Mouse (Mus musculus) pancreas, adult 10 weeks (tissue): Measurements from ENCODE around the gene 2410002F23Rik. TPM values are rescaled to one million over a fixed set of nuclear protein-coding genes. Genes with fewer than 3 reads are reported as not detected.

Source experiments
- polyA plus RNA-seq: library from polyadenylated mRNA; stranded (reverse); fragments of 350-450 nt; fragmentation: Illumina TruSeq; extraction: RNeasy Lipid Tissue Mini Kit (QIAGEN cat#74804); gene quantifications from one replicate; pipeline ENCODE4 v1.2.3, GENCODE M21; 2015; ENCODE audit warnings: low read depth, low replicate concordance; ENCODE audit not compliant: insufficient read depth

2410002F23Rik gene
- 32.6 TPM for polyA plus RNA-seq

DNA sequence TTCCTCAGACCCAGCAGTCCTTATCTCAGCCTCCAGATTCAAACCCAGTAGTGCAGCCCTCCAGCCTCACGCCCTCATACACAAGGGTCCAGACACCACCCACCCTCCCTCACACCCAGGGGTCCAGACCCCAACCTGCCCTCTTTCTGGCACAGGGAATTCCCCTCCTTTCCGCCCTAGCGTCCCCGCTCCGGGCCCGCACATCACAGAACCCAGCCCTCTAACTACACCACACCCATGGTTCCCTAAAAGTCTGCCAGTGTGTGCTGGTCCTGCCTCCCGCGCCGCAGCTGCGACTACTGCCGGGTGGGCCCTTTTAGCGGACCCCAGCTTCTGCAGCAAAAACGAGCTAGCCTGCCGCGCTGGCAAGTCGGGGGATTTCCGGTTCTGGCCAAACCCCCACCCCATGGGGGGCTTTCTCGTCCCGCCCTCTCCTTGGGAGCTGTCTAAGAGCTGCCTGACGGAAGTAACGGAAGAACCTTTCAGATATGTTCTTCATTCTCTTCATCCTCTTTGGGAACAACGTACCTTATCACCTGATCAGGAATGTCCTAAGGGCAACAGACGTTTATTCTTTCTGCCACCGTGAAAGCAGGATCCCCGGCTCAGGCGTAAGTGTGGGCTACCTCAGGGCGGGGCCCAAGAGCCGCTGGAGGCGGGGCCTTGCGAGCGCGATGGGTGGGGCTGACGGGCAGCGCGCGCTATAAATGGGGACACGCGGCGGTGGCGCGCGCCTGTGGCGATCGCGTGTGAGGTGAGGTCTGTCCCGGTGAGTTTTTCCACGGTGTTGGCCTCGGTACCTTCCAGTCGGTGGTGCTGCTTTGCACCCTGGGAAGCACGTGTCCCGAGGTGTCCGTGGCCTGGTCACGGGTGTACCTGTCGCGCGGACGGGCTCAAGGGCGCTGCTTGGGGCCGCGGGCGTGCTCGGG, at the start of gene 2410002F23Rik, which contains the start of gene 1700028J19Rik:
Gene 2410002F23Rik (plus strand): TSS at position 668 of the 929 bp plus-strand sequence.
Gene 1700028J19Rik (minus strand): TSS at position 641 of the 929 bp plus-strand sequence.

GRCm38 (mm10) chr7:44197891-44198290, 48.6 kb upstream of the 2410002F23Rik start, which contains the start of gene Klk1b3:
Gene Klk1b3 (plus strand): TSS chr7:44198191.

GRCm38 (mm10) chr7:44207135-44207534, 39.4 kb upstream of the 2410002F23Rik start, which contains the start of gene Klk1b4:
Gene Klk1b4 (plus strand): TSS chr7:44207435.

GRCm38 (mm10) chr7:44215645-44216044, 30.9 kb upstream of the 2410002F23Rik start, which contains the start of gene Klk1b5:
Gene Klk1b5 (plus strand): TSS chr7:44215945.

DNA sequence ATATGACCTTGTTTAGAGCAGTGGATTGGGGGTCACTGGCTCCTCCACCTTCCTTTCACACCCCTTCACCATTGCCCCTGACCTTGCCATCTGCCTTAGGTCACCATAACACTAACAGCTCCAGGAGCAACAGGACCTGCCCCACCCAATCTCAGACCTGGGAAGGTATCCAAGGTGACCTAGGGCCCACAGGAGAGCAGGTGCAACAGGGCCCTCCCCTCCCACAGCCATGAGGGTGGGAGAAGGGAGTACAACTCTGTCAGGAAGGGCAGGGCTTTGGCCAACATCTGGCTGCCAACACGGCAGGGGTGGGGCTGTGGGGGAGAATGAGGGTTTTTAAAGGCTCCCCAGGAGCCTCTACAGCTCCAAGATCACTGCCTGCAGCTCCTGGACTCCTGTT, 21.4 kb upstream of the 2410002F23Rik start, which contains the start of gene Klk1:
Gene Klk1 (plus strand): TSS at position 285 of the 400 bp plus-strand sequence.

DNA sequence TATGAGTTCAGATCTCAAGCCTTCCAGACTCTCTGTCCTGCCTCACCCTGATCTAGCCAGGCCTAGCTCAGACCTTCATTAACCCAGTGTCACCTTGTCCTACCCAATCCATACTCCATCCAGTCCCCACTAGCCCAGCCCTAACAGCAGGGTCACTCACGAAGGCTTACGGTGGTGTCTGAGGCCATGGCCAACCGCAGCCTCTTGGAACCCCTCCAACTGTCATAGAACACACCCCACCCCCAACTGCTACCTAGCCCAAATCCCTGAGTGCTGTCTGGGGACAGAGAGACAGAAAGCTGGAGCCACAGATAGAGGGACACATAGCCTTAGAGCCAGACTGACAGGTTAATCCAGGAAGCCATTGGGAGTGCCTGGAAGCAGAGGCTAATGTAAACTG, 10.6 kb upstream of the 2410002F23Rik start, which contains the start of gene Gm36864:
Gene Gm36864 (plus strand): TSS at position 269 of the 400 bp plus-strand sequence.

GRCm38 (mm10) chr7:44257278-44257677, 10.8 kb downstream of the 2410002F23Rik start, which contains the start of gene Acp4:
Gene Acp4 (minus strand): TSS chr7:44257378.

DNA sequence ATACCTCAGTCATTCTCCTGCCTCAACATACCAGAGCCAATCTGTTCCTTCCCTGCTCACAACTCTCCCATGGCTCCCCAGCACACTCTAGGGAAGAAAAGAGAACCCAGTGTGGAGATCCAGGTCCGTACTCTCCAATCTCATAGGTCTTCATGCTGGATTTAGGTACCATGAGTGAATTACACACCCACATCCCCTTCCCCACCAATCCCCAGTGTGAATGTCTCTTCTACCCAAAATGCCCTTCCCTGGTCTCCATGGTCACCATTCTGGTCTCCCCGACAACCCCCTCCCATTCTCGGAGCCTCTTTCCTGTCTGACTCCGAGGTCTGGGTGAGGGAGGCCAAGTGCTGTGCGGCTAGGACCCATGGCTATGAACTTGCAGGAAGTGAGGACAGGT, 14.6 kb downstream of the 2410002F23Rik start, which contains the start of gene Gm15517:
Gene Gm15517 (plus strand): TSS at position 301 of the 400 bp plus-strand sequence.

Other genes starting within 250 kb of the 2410002F23Rik start
- 1.6 TPM for gene Klk1b26, start 234.6 kb upstream of the 2410002F23Rik start, polyA plus RNA-seq
- 1.0 TPM for gene Klk1b27, start 194.4 kb upstream of the 2410002F23Rik start, polyA plus RNA-seq
- not detected for gene Klk1b21, start 144.4 kb upstream of the 2410002F23Rik start, polyA plus RNA-seq
- gene Klk1b22, start 134.0 kb upstream of the 2410002F23Rik start, polyA plus RNA-seq: not detected
- not detected for gene Klk1b16, start 110.0 kb upstream of the 2410002F23Rik start, polyA plus RNA-seq
- gene Klk1b24, start 58.5 kb upstream of the 2410002F23Rik start, polyA plus RNA-seq: 8.0 TPM
- 12.3 TPM for gene Klk1b3, start 48.5 kb upstream of the 2410002F23Rik start, polyA plus RNA-seq
- gene Klk1b4, start 39.3 kb upstream of the 2410002F23Rik start, polyA plus RNA-seq: 12.1 TPM
- 50.2 TPM for gene Klk1b5, start 30.8 kb upstream of the 2410002F23Rik start, polyA plus RNA-seq
- 6,154 TPM for gene Klk1, start 21.4 kb upstream of the 2410002F23Rik start, polyA plus RNA-seq
- gene Gm36864, start 10.5 kb upstream of the 2410002F23Rik start, polyA plus RNA-seq: not detected
- gene 1700028J19Rik, start within 50 bp of the 2410002F23Rik start, polyA plus RNA-seq: 0.65 TPM
- not detected for gene Acp4, start 10.7 kb downstream of the 2410002F23Rik start, polyA plus RNA-seq
- gene Gm15517, start 14.7 kb downstream of the 2410002F23Rik start, polyA plus RNA-seq: not detected
- gene Clec11a, start 60.2 kb downstream of the 2410002F23Rik start, polyA plus RNA-seq: 2.9 TPM
- 9.9 TPM for gene Shank1, start 63.5 kb downstream of the 2410002F23Rik start, polyA plus RNA-seq
- gene Syt3, start 137.4 kb downstream of the 2410002F23Rik start, polyA plus RNA-seq: 4.6 TPM
- not detected for gene 1700008O03Rik, start 139.1 kb downstream of the 2410002F23Rik start, polyA plus RNA-seq
- not detected for gene Lrrc4b, start 182.3 kb downstream of the 2410002F23Rik start, polyA plus RNA-seq
- gene Aspdh, start 218.7 kb downstream of the 2410002F23Rik start, polyA plus RNA-seq: not detected
- 38.2 TPM for gene Josd2, start 221.3 kb downstream of the 2410002F23Rik start, polyA plus RNA-seq
- gene Emc10, start 249.8 kb downstream of the 2410002F23Rik start, polyA plus RNA-seq: 33.0 TPM
- gene Fam71e1, start 249.9 kb downstream of the 2410002F23Rik start, polyA plus RNA-seq: 6.0 TPM